Mouse (Mus musculus) cerebellum, adult 2 months (tissue): ENCODE measurements at regions not wholly inside any gene's neighbourhood (a gene's known extent, or its start where the extent isn't known, plus 50 kb on each side); places are given as distances from the start of the nearest gene placed in this dataset.

ENCODE experiments used
- DNase-seq, 2 experiments: peaks; one replicate each; pipeline ENCODE4 v3.0.0; 2021
- H3K27ac ChIP-seq: fragments of 200-500 bp; 2 replicates; pipeline ENCODE4 v1.5.1; 2012; ENCODE audit warnings: low read length, control low read depth, inconsistent platforms; ENCODE audit not compliant: insufficient read depth
- H3K27me3 ChIP-seq: fragments of 200-500 bp; 2 replicates; pipeline ENCODE4 v1.6.1; 2012; ENCODE audit warnings: inconsistent platforms, mild to moderate bottlenecking, low read length, moderate library complexity; ENCODE audit not compliant: control insufficient read depth, insufficient read depth
- H3K4me1 ChIP-seq: fragments of 200-500 bp; 2 replicates; pipeline ENCODE4 v1.6.1; 2011; ENCODE audit warnings: low read length; ENCODE audit not compliant: control insufficient read depth, insufficient read depth
- H3K4me3 ChIP-seq: fragments of 200-500 bp; replicated peaks from 2 replicates; pipeline ENCODE3; 2011; ENCODE audit warnings: mild to moderate bottlenecking, low read depth, low read length, control low read depth; ENCODE audit not compliant: insufficient read depth
- CTCF ChIP-seq: fragments of 200-500 bp; IDR thresholded peaks from 2 replicates; pipeline ENCODE4 v1.5.1; 2011; ENCODE audit warnings: low read depth, mild to moderate bottlenecking, control low read depth, low read length, moderate library complexity, borderline replicate concordance; ENCODE audit not compliant: insufficient read depth
- POLR2A ChIP-seq: fragments of 200-500 bp; IDR thresholded peaks from 2 replicates; pipeline ENCODE4 v1.6.1; 2011; ENCODE audit warnings: low read length, control low read depth, borderline replicate concordance; ENCODE audit not compliant: insufficient read depth
- WGBS: fragments of 180-500 bp; shearing (Covaris S2); methylation state at CpG from one replicate; pipeline ENCODE4 v1.1.7; 2018; 5-methylcytosine and 5-hydroxymethylcytosine counted together

- no peaks in the 10 kb centered on the region for H3K4me1 ChIP-seq
- no peak overlapping the region for H3K27ac ChIP-seq
- no peak for TF ChIP-seq POLR2A
- no peak for TF ChIP-seq CTCF
- H3K4me3 ChIP-seq, result no peak overlapping the region
- H3K27me3 ChIP-seq, result no peaks in the 10 kb centered on the region
- no peak for DNase-seq
- 70% methylated on average over 4 of the region's 4 CpGs for WGBS
These were observed 86.7 kb upstream of the Slc44a1 start for GRCm38 (mm10) chr4:53353399-53354090.

- no peak overlapping the region for H3K4me3 ChIP-seq
- no peak overlapping the region for H3K27ac ChIP-seq
- H3K27me3 ChIP-seq, result no peaks in the 10 kb centered on the region
- DNase-seq, result no peak
- 90% methylated on average over 4 of the region's 4 CpGs for WGBS
- H3K4me1 ChIP-seq, result no peaks in the 10 kb centered on the region
- TF ChIP-seq CTCF (no peak), POLR2A (no peak)
These were observed 89.1 kb upstream of the Slc44a1 start for GRCm38 (mm10) chr4:53351104-53351607.

- no peak overlapping the region for H3K27ac ChIP-seq
- 94% methylated on average over 4 of the region's 4 CpGs for WGBS
- H3K4me3 ChIP-seq, result no peak overlapping the region
- DNase-seq, result no peak
- no peaks in the 10 kb centered on the region for H3K27me3 ChIP-seq
- TF ChIP-seq CTCF (no peak), POLR2A (no peak)
- H3K4me1 ChIP-seq, result no peaks in the 10 kb centered on the region
These were observed 94.9 kb upstream of the Slc44a1 start for GRCm38 (mm10) chr4:53345346-53345745.

DNA sequence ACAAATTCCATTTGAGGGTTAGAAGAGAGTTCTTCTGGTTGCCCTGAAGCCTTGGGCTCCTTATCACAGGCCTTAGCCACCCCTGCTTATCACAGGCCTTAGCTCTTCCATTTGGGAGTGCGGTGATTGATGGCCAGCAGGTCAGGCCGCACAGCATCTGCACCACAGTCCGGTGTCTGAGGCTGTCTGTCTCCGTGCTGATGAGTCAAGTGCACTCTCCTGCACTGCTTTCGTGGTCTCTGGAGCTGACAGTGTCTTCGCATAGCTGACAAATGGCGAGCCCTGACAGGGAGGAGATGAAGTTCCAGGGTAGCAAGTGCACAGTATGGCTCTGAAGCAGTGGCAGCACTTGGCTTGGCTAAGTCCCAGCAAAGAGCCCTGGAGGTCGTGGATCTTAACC, 95.7 kb upstream of the Slc44a1 start:
- no peaks in the 10 kb centered on the region for H3K4me1 ChIP-seq
- DNase-seq, result no peak
- no peaks in the 10 kb centered on the region for H3K27me3 ChIP-seq
- TF ChIP-seq POLR2A (no peak), CTCF (no peak)
- H3K4me3 ChIP-seq, result no peak overlapping the region
- WGBS, result 43% methylated on average over 8 of the region's 8 CpGs
- H3K27ac ChIP-seq, result no peak overlapping the region

GRCm38 (mm10) chr4:53341181-53341580, 99.0 kb upstream of the Slc44a1 start:
- no peaks in the 10 kb centered on the region for H3K27me3 ChIP-seq
- H3K27ac ChIP-seq, result no peak overlapping the region
- TF ChIP-seq CTCF (no peak), POLR2A (no peak)
- WGBS, result 96% methylated on average over 4 of the region's 4 CpGs
- no peak for DNase-seq
- no peaks in the 10 kb centered on the region; the same call in 1 of the 2 replicates for H3K4me1 ChIP-seq
- no peak overlapping the region for H3K4me3 ChIP-seq

DNA sequence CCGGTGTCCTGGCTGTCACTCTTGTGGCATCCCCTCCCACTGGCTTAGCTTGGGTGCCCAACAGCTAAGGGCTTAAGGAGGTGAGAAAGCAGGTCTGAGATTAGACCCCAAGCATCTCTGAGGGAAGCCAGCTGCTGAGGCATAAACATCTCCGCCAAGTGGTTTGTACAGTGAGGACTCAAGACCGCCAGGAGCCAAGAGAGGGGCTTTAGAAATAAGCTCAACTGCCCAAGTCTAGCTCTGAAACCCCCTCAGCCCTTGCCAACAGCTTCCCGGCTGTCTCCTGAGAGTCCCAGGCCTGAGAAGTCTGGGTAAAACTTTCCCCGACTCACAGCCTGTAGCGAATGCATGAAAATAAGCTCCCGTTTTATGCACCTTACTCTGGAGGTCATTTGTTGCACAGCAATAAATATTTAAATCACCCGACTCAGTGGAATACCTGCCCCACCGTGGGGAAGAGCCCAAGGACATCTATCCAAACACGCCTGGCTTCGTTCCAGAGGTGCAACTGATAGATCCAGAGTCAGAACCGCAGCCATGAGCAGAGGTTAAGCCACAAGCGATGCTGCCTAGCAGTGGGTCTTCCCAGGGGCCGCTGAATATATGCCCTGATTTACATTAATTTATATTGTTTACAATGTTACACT, 100.1 kb upstream of the Slc44a1 start:
- H3K27me3 ChIP-seq, result no peaks in the 10 kb centered on the region
- TF ChIP-seq POLR2A (no peak), CTCF (no peak)
- no peak for DNase-seq

GRCm38 (mm10) chr4:53339125-53340020, 100.8 kb upstream of the Slc44a1 start:
- Histone ChIP-seq H3K27ac (no peak overlapping the region), H3K4me1 (no peaks in the 10 kb centered on the region; the same call in 1 of the 2 replicates), H3K4me3 (no peak overlapping the region), H3K27me3 (no peaks in the 10 kb centered on the region)
- DNase-seq, result no peak
- no peak for TF ChIP-seq POLR2A
- no peak for TF ChIP-seq CTCF
- WGBS, result 25% methylated on average over 12 of the region's 12 CpGs

More for the DNA sequence above, 100.1 kb upstream of the Slc44a1 start:
- H3K27ac ChIP-seq, result no peak overlapping the region
- WGBS, result 47% methylated on average over 13 of the region's 14 CpGs
- H3K4me1 ChIP-seq, result no peaks in the 10 kb centered on the region; the same call in 1 of the 2 replicates
- no peak overlapping the region for H3K4me3 ChIP-seq
